Mouse (Mus musculus) CH12.LX (cell line): ENCODE data around the gene Abcc3.

Source experiments
- CTCF ChIP-seq, 2 experiments: IDR thresholded peaks in 1 of 2; conservative IDR thresholded peaks in 1 of 2; 2 replicates each; pipeline ENCODE4 v1.5.1; 2011 to 2012; ENCODE audit warnings: low read depth in 2 of 2, low read length in 2 of 2, improper control_type of control experiment in 1 of 2, inconsistent platforms in 1 of 2, mild to moderate bottlenecking in 1 of 2, moderate library complexity in 1 of 2
- ELF1 ChIP-seq: IDR thresholded peaks from 2 replicates; pipeline ENCODE4 v1.6.1; 2014; ENCODE audit warnings: low read depth, mild to moderate bottlenecking, inconsistent platforms, low read length, improper control_type of control experiment
- EP300 ChIP-seq: IDR thresholded peaks from 2 replicates; pipeline ENCODE4 v1.6.1; 2011; ENCODE audit warnings: low read length, improper control_type of control experiment
- GABPA ChIP-seq: IDR thresholded peaks from 2 replicates; pipeline ENCODE4 v1.6.1; 2012; ENCODE audit warnings: low read depth, low read length, improper control_type of control experiment, inconsistent platforms; ENCODE audit not compliant: insufficient replicate concordance
- IRF4 ChIP-seq: IDR thresholded peaks from 2 replicates; pipeline ENCODE4 v1.6.1; 2014; ENCODE audit warnings: low read depth, mild to moderate bottlenecking, inconsistent platforms, low read length, improper control_type of control experiment
- JUN ChIP-seq: IDR thresholded peaks from 2 replicates; pipeline ENCODE4 v1.6.1; 2011; ENCODE audit warnings: low read depth, mild to moderate bottlenecking, low read length, improper control_type of control experiment, moderate library complexity; ENCODE audit not compliant: insufficient read depth
- KAT2A ChIP-seq: IDR thresholded peaks from 2 replicates; pipeline ENCODE4 v1.6.1; 2012; ENCODE audit warnings: low read length, improper control_type of control experiment, inconsistent platforms; ENCODE audit not compliant: insufficient replicate concordance
- MEF2A ChIP-seq: IDR thresholded peaks from 2 replicates; pipeline ENCODE4 v1.6.1; 2014; ENCODE audit warnings: low read depth, mild to moderate bottlenecking, inconsistent platforms, low read length, improper control_type of control experiment, borderline replicate concordance
- POLR2A ChIP-seq: IDR thresholded peaks from 2 replicates; pipeline ENCODE4 v1.6.1; 2011; ENCODE audit warnings: low read depth, mild to moderate bottlenecking, improper control_type of control experiment, low read length
- RCOR1 ChIP-seq: conservative IDR thresholded peaks from 2 replicates; pipeline ENCODE4 v1.6.1; 2012; ENCODE audit warnings: low read depth, mild to moderate bottlenecking, inconsistent platforms, low read length, improper control_type of control experiment
- SIN3A ChIP-seq: IDR thresholded peaks from 2 replicates; pipeline ENCODE4 v1.6.1; 2012; ENCODE audit warnings: low read length, improper control_type of control experiment, inconsistent platforms
- TCF12 ChIP-seq: IDR thresholded peaks from 2 replicates; pipeline ENCODE4 v1.6.1; 2014; ENCODE audit warnings: low read depth, mild to moderate bottlenecking, inconsistent platforms, low read length, improper control_type of control experiment
- ZKSCAN1 ChIP-seq: IDR thresholded peaks from 2 replicates; pipeline ENCODE4 v1.6.1; 2012; ENCODE audit warnings: low read depth, inconsistent platforms, low read length, improper control_type of control experiment, borderline replicate concordance

GRCm38 (mm10) chr11:94441752-94442151 lies 49.0 kb upstream of the Abcc3 start:
- TF ChIP-seq KAT2A (no peak), CTCF (conservative IDR thresholded peaks at IDR 0.05 in 1 of 2, IDR thresholded peaks at IDR 0.05 in 1 of 2; ENCODE audit: low read depth in 2 of 2, low read length in 2 of 2) (no peak), SIN3A (no peak), EP300 (0 out of 2 replicates have a peak, but pooled peaks have one; percentile 29), ELF1 (no peak), GABPA (no peak), IRF4 (no peak), MEF2A (peak; percentile 94), POLR2A (no peak), TCF12 (peak; percentile 24; the same call in 1 of the 2 replicates), JUN (no peak), ZKSCAN1 (no peak), RCOR1 (0 out of 2 replicates have a peak, but pooled peaks have one; percentile 40)
